Mouse (Mus musculus) right cerebral cortex, postnatal 36 days (tissue): ENCODE measurements at regions not wholly inside any gene's neighbourhood (a gene's known extent, or its start where the extent isn't known, plus 50 kb on each side); places are given as distances from the start of the nearest gene placed in this dataset.
"Not testable (repeated sequence)": the region's sequence is repeated elsewhere in the genome, so short reads cannot be mapped to it uniquely, and the experiment has no call there.

Experiments used
- DNase-seq, 2 experiments: peaks; one replicate each; pipeline ENCODE4 v3.0.0; 2022; ENCODE audit warnings: low spot score in 2 of 2, mixed read lengths in 1 of 2

- no peak for DNase-seq
Measured at GRCm38 (mm10) chr4:67378632-67379031, 551.2 kb downstream of the Tlr4 start.

- DNase-seq: no peak
Measured at GRCm38 (mm10) chr4:67387834-67388233, 560.5 kb downstream of the Tlr4 start.

GRCm38 (mm10) chr4:67402977-67403376, 575.6 kb downstream of the Tlr4 start:
- no peak for DNase-seq

- DNase-seq: no peak
Measured at GRCm38 (mm10) chr4:67424064-67424463, 596.7 kb downstream of the Tlr4 start.

GRCm38 (mm10) chr4:67425712-67426111, 598.3 kb downstream of the Tlr4 start:
- no peak for DNase-seq

- no peak for DNase-seq
Measured at GRCm38 (mm10) chr4:67447835-67448234, 620.5 kb downstream of the Tlr4 start.

GRCm38 (mm10) chr4:67459871-67460270, 632.5 kb downstream of the Tlr4 start:
- not testable (repeated sequence) for DNase-seq

GRCm38 (mm10) chr4:67473034-67473433, 645.6 kb downstream of the Tlr4 start:
- DNase-seq: no peak

- peak; percentile 9 to 18 for DNase-seq
Measured at GRCm38 (mm10) chr4:67477264-67477845, 650.0 kb downstream of the Tlr4 start.

- no peak for DNase-seq
Measured at GRCm38 (mm10) chr4:67478081-67478480, 650.7 kb downstream of the Tlr4 start.

- DNase-seq: no peak
Measured at GRCm38 (mm10) chr4:67522235-67522634, 694.9 kb downstream of the Tlr4 start.

- DNase-seq: no peak
Measured at GRCm38 (mm10) chr4:67523158-67523557, 695.8 kb downstream of the Tlr4 start.

- DNase-seq: no peak
Measured at GRCm38 (mm10) chr4:67529586-67529985, 702.2 kb downstream of the Tlr4 start.

GRCm38 (mm10) chr4:67539466-67539865, 712.1 kb downstream of the Tlr4 start:
- no peak for DNase-seq

- DNase-seq: no peak
Measured at GRCm38 (mm10) chr4:67546013-67546412, 718.6 kb downstream of the Tlr4 start.

GRCm38 (mm10) chr4:67547957-67548356, 720.6 kb downstream of the Tlr4 start:
- no peak for DNase-seq

GRCm38 (mm10) chr4:67553511-67553910, 726.1 kb downstream of the Tlr4 start:
- DNase-seq: no peak

- DNase-seq: no peak
Measured at GRCm38 (mm10) chr4:67574816-67575215, 747.4 kb downstream of the Tlr4 start.

- no peak for DNase-seq
Measured at GRCm38 (mm10) chr4:67589501-67589900, 762.1 kb downstream of the Tlr4 start.

- no peak for DNase-seq
Measured at GRCm38 (mm10) chr4:67589976-67590727, 762.8 kb downstream of the Tlr4 start.

GRCm38 (mm10) chr4:67607166-67607565, 779.8 kb downstream of the Tlr4 start:
- no peak for DNase-seq

- no peak for DNase-seq
Measured at GRCm38 (mm10) chr4:67614486-67615067, 787.2 kb downstream of the Tlr4 start.

GRCm38 (mm10) chr4:67626641-67627040, 799.3 kb downstream of the Tlr4 start:
- DNase-seq: no peak
